15 mouse cellular contexts compared by ENCODE assay signal in the genomic region with DNA sequence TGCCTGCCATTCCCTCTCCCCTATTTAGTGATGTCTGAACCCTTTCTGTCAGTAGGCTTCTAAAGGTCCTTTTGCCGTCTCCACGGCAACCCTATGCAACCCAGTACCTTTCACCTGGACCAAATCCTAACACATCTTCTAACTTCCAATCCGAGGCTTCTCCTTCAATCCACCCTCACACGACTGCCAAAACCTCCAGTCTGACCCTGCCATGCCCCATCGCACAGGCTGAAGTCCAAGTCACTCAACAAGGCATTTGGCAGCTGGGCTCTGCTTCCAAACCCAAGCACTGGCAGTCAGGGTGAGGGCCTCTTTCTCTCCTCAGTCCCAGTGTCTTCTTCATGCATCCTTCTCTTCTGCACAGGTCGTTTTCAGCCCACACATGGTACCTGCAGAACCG.
A peak's percentile ranks its signal among the peaks of the same experiment; 100 is the strongest.
DNase-seq lines count a peak whose midpoint lies in the region; ATAC-seq lines count a peak whose summit lies in the region.
"Had no signal": no experiment of that assay in that cellular context is flagged by ENCODE, and none has a peak within 500 bp of the region (broad histone marks: within the 10 kb centered on the region; RNA-seq: fewer than 3 reads in every experiment).

No protein-coding gene starts in this region.

- H3K9me3 ChIP-seq in forebrain, embryonic 11.5 days (ENCODE audit: control insufficient read depth, low read length): no peaks in the 10 kb centered on the region
- H3K9me3 ChIP-seq: embryonic facial prominence, embryonic 13.5 days; hindbrain, embryonic 12.5 days; midbrain, embryonic 12.5 days; neural tube, embryonic 15.5 days had no signal

- H3K4me1 ChIP-seq in forebrain, embryonic 11.5 days (replicated peaks; ENCODE audit: control insufficient read depth, insufficient read depth, low read length): no peaks in the 10 kb centered on the region
- H3K4me1 ChIP-seq: hindbrain, embryonic 12.5 days; midbrain, embryonic 12.5 days had no signal

- WGBS in forebrain, embryonic 11.5 days: 79% methylated on average over 7 of the region's 7 CpGs

- H3K36me3 ChIP-seq in forebrain, embryonic 11.5 days (ENCODE audit: control insufficient read depth, insufficient read depth, low read length): no peaks in the 10 kb centered on the region
- H3K36me3 ChIP-seq: embryonic facial prominence, embryonic 13.5 days; hindbrain, embryonic 12.5 days; midbrain, embryonic 12.5 days; neural tube, embryonic 15.5 days had no signal

- H3K27ac ChIP-seq in forebrain, embryonic 11.5 days (ENCODE audit: low read depth, low read length): no peak overlapping the region
- H3K27ac ChIP-seq: embryonic facial prominence, embryonic 13.5 days; hindbrain, embryonic 12.5 days; midbrain, embryonic 12.5 days; neural tube, embryonic 15.5 days; stomach, postnatal 0 days had no signal

- no peak overlapping the region for H3K9ac ChIP-seq in forebrain, embryonic 11.5 days (ENCODE audit: low read length)
- H3K9ac ChIP-seq: embryonic facial prominence, embryonic 13.5 days; forebrain, postnatal 0 days; hindbrain, embryonic 12.5 days; midbrain, embryonic 12.5 days; neural tube, embryonic 15.5 days had no signal

- no peak overlapping the region for H3K4me3 ChIP-seq in forebrain, embryonic 11.5 days (ENCODE audit: low read depth, low read length)
- H3K4me3 ChIP-seq: embryonic facial prominence, embryonic 13.5 days; hindbrain, embryonic 12.5 days; midbrain, embryonic 12.5 days; neural tube, embryonic 15.5 days had no signal

- no peak for ATAC-seq in forebrain, embryonic 11.5 days (replicated peaks; ENCODE audit: low FRiP score)
- ATAC-seq: forebrain, postnatal 0 days had no signal

- peak; percentile 17 for DNase-seq in gastrocnemius, postnatal 10 days
- no peak for DNase-seq in gastrocnemius, postnatal 25 days
- peak; percentile 91 for DNase-seq in adipocyte (ENCODE audit: low spot score)
- DNase-seq in cerebellum, postnatal 14 days: peak; percentile 65 to 73
- peak; percentile 89 to 96 for DNase-seq in kidney, adult 8-10 months
- no peak for DNase-seq in thymus, adult 18-20 months
- no peak for DNase-seq in forebrain, embryonic 11.5 days (ENCODE audit: low spot score)
- DNase-seq in frontal cortex, postnatal 10 days (ENCODE audit: low spot score in 2 of 2): no peak
- DNase-seq: forebrain, postnatal 0 days; right cerebral cortex, postnatal 25 days had no signal

- H3K4me2 ChIP-seq in forebrain, embryonic 11.5 days (ENCODE audit: low read depth, low read length, severe bottlenecking): no peak overlapping the region
- H3K4me2 ChIP-seq: embryonic facial prominence, embryonic 13.5 days; hindbrain, embryonic 12.5 days; midbrain, embryonic 12.5 days; neural tube, embryonic 15.5 days had no signal

- no peaks in the 10 kb centered on the region for H3K27me3 ChIP-seq in forebrain, embryonic 11.5 days (ENCODE audit: control insufficient read depth, insufficient read depth, low read length)
- H3K27me3 ChIP-seq: embryonic facial prominence, embryonic 13.5 days; hindbrain, embryonic 12.5 days; midbrain, embryonic 12.5 days; neural tube, embryonic 15.5 days had no signal

Comparison
In these comparisons a context has a peak if more than half of its experiments do, and no peak if none do; other contexts are left out.
1. DNase-seq: peak in gastrocnemius, postnatal 10 days (single experiment), adipocyte (single experiment), cerebellum, postnatal 14 days (2 of 2) and kidney, adult 8-10 months (2 of 2); none in gastrocnemius, postnatal 25 days (single experiment), thymus, adult 18-20 months (0 of 2), forebrain, embryonic 11.5 days (single experiment) and frontal cortex, postnatal 10 days (0 of 2).